In genomic region chr2:35448914-35449670, GRCm38 (mm10) we compare ENCODE assay signal across 23 mouse cellular contexts. TPM values are rescaled to one million over a fixed set of nuclear protein-coding genes. Genes with fewer than 3 reads are reported as not detected.
DNase-seq lines count a peak whose midpoint lies in the region; ATAC-seq and TF ChIP-seq lines count a peak whose summit lies in the region.
"Had no signal": no experiment of that assay in that cellular context is flagged by ENCODE, and none has a peak within 500 bp of the region (broad histone marks: within the 10 kb centered on the region; RNA-seq: fewer than 3 reads in every experiment).

No protein-coding gene starts in this region.

- dilution Hi-C loops in CH12.LX (cut with MboI; ENCODE audit: extremely low pct_ligation_motif_present, extremely low pct_unique_long_range_greater_than_20kb, low sequenced_read_pairs), result no loop called here

- in situ Hi-C loops in CH12.LX (cut with MboI; ENCODE audit: low pct_ligation_motif_present, low pct_unique_long_range_greater_than_20kb, low sequenced_read_pairs), result no loop called here

- H3K27me3 ChIP-seq in heart, adult 2 months (ENCODE audit: control insufficient read depth, insufficient read depth, low read length), result no peaks in the 10 kb centered on the region
- H3K27me3 ChIP-seq in liver, embryonic 11.5 days (replicated peaks; ENCODE audit: control insufficient read depth, insufficient read depth, low read length), result no peaks in the 10 kb centered on the region
- H3K27me3 ChIP-seq in CH12.LX (replicated peaks), result no peaks in the 10 kb centered on the region
- peaks cover 4% of the 10 kb centered on the region; the same call in 1 of the 2 replicates for H3K27me3 ChIP-seq in limb, embryonic 10.5 days (ENCODE audit: low read depth, poor library complexity, severe bottlenecking)
- H3K27me3 ChIP-seq: neural tube, embryonic 13.5 days had no signal

- H3K4me1 ChIP-seq in heart, adult 2 months (ENCODE audit: control insufficient read depth, insufficient read depth, low read length), result peaks cover 50% of the 10 kb centered on the region
- peaks cover 91% of the 10 kb centered on the region for H3K4me1 ChIP-seq in liver, embryonic 11.5 days (replicated peaks; ENCODE audit: control insufficient read depth, insufficient read depth, low read length)
- H3K4me1 ChIP-seq in CH12.LX (ENCODE audit: control insufficient read depth in 1 of 2, insufficient read depth in 2 of 2), result peaks cover 45 to 77% of the 10 kb centered on the region in 2 experiments
- peaks cover 60% of the 10 kb centered on the region for H3K4me1 ChIP-seq in limb, embryonic 10.5 days

- WGBS in heart, adult 2 months, result 70% methylated on average over 9 of the region's 9 CpGs
- 53% methylated on average over 9 of the region's 9 CpGs for WGBS in liver, embryonic 11.5 days
- 82% methylated on average over 9 of the region's 9 CpGs for WGBS in limb, embryonic 10.5 days

- ATAC-seq in liver, embryonic 11.5 days (replicated peaks; ENCODE audit: low FRiP score), result no peak
- ATAC-seq: intestine, postnatal 0 days had no signal

- H3K79me2 ChIP-seq in heart, adult 2 months (replicated peaks; ENCODE audit: control insufficient read depth, insufficient read depth, low read length), result peaks cover 2% of the 10 kb centered on the region; the same call in 1 of the 2 replicates
- peaks cover 58% of the 10 kb centered on the region for H3K79me2 ChIP-seq in CH12.LX (replicated peaks; ENCODE audit: control insufficient read depth, extremely low read depth, insufficient read depth, poor library complexity, severe bottlenecking)

- no peak for TF ChIP-seq CTCF in heart, adult 2 months (IDR thresholded peaks at IDR 0.05)
- no peak for TF ChIP-seq CTCF in CH12.LX (conservative IDR thresholded peaks at IDR 0.05 in 1 of 2, IDR thresholded peaks at IDR 0.05 in 1 of 2; ENCODE audit: low read depth in 2 of 2, low read length in 2 of 2)
- no peak for TF ChIP-seq CTCF in gastrocnemius, adult 2 months (IDR thresholded peaks at IDR 0.05)

- peaks cover 2% of the 10 kb centered on the region for H3K36me3 ChIP-seq in heart, adult 2 months (ENCODE audit: control insufficient read depth, insufficient read depth, low read length)
- H3K36me3 ChIP-seq in liver, embryonic 11.5 days (ENCODE audit: control insufficient read depth, insufficient read depth, low read length), result no peaks in the 10 kb centered on the region
- H3K36me3 ChIP-seq in CH12.LX (replicated peaks in 1 of 2; ENCODE audit: control insufficient read depth in 1 of 2, insufficient read depth in 1 of 2, low read length in 1 of 2), result peaks cover 0 to 16% of the 10 kb centered on the region in 2 experiments
- H3K36me3 ChIP-seq in limb, embryonic 10.5 days, result no peaks in the 10 kb centered on the region
- H3K36me3 ChIP-seq: limb, embryonic 13.5 days; neural tube, embryonic 13.5 days had no signal

- no peak for TF ChIP-seq RAD21 in CH12.LX (IDR thresholded peaks at IDR 0.05; ENCODE audit: low read depth, low read length)

- intact Hi-C loops in heart, adult 2 months (cut with DNase I), result loop anchor here (5.0 kb wide), 1 partner anchor 63 kb away; no protein-coding TSS in a partner anchor
- intact Hi-C loops in heart, postnatal 25 days (cut with DNase I), result no loop called here
- intact Hi-C loops in gastrocnemius, adult 2 months (cut with DNase I), result no loop called here

- no peak for TF ChIP-seq EP300 in heart, adult 2 months (IDR thresholded peaks at IDR 0.05; ENCODE audit: insufficient read depth, low read depth, low read length)
- peak; percentile 28; the same call in 1 of the 2 replicates for TF ChIP-seq EP300 in CH12.LX (IDR thresholded peaks at IDR 0.05; ENCODE audit: low read length)

- no peak for TF ChIP-seq POLR2A in heart, adult 2 months (IDR thresholded peaks at IDR 0.05; ENCODE audit: insufficient read depth, low read depth, low read length)
- 0 out of 2 replicates have a peak, but pooled peaks have one; percentile 16 for TF ChIP-seq POLR2A in CH12.LX (IDR thresholded peaks at IDR 0.05; ENCODE audit: low read depth, low read length)

- no peaks in the 10 kb centered on the region for H3K9me3 ChIP-seq in liver, embryonic 11.5 days (ENCODE audit: control insufficient read depth, low read length)
- no peaks in the 10 kb centered on the region for H3K9me3 ChIP-seq in CH12.LX (replicated peaks; ENCODE audit: low read length)
- H3K9me3 ChIP-seq in limb, embryonic 10.5 days (replicated peaks), result no peaks in the 10 kb centered on the region
- H3K9me3 ChIP-seq: limb, embryonic 13.5 days; neural tube, embryonic 13.5 days had no signal

- H3K27ac ChIP-seq in heart, adult 2 months, result peak overlapping the region; percentile 3
- H3K27ac ChIP-seq in liver, embryonic 11.5 days (ENCODE audit: low read depth, low read length), result no peak overlapping the region
- peak overlapping the region; percentile 93 for H3K27ac ChIP-seq in CH12.LX (ENCODE audit: insufficient read depth, low read depth)
- H3K27ac ChIP-seq in limb, embryonic 10.5 days, result peak overlapping the region; percentile 5; the same call in 1 of the 2 replicates
- H3K27ac ChIP-seq in gastrocnemius, adult 2 months, result no peak overlapping the region
- H3K27ac ChIP-seq: hindbrain, embryonic 14.5 days; neural tube, embryonic 13.5 days had no signal

- H3K9ac ChIP-seq in heart, adult 2 months (ENCODE audit: low read depth, low read length), result no peak overlapping the region
- H3K9ac ChIP-seq in liver, embryonic 11.5 days (ENCODE audit: low read depth, low read length), result no peak overlapping the region
- H3K9ac ChIP-seq in CH12.LX (ENCODE audit: insufficient read depth, low read depth), result peak overlapping the region; percentile 22; the same call in 1 of the 2 replicates
- H3K9ac ChIP-seq: hindbrain, embryonic 14.5 days; limb, embryonic 13.5 days; neural tube, embryonic 13.5 days had no signal

- no peak overlapping the region for H3K4me2 ChIP-seq in liver, embryonic 11.5 days
- H3K4me2 ChIP-seq in CH12.LX (ENCODE audit: insufficient read depth, low read depth, poor library complexity, severe bottlenecking), result peak overlapping the region; percentile 26
- H3K4me2 ChIP-seq: hindbrain, embryonic 14.5 days; limb, embryonic 13.5 days; neural tube, embryonic 13.5 days had no signal

- H3K4me3 ChIP-seq in heart, adult 2 months, result no peak overlapping the region
- no peak overlapping the region for H3K4me3 ChIP-seq in liver, embryonic 11.5 days (ENCODE audit: low read depth, low read length)
- H3K4me3 ChIP-seq in CH12.LX (replicated peaks in 1 of 3; ENCODE audit: low read depth in 2 of 3, low read length in 2 of 3, poor library complexity in 1 of 3), result no peak overlapping the region
- H3K4me3 ChIP-seq in limb, embryonic 10.5 days, result no peak overlapping the region
- H3K4me3 ChIP-seq in gastrocnemius, adult 2 months, result no peak overlapping the region
- H3K4me3 ChIP-seq: limb, embryonic 13.5 days; neural tube, embryonic 13.5 days had no signal

- DNase-seq in heart, adult 2 months, result peak in 1 of 2 experiments; percentile 16
- DNase-seq in heart, postnatal 25 days (ENCODE audit: low spot score), result no peak
- DNase-seq in liver (peak; percentile 2), CH12.LX (ENCODE audit: extremely low read depth) (no peak)
- no peak for DNase-seq in liver, embryonic 11.5 days (ENCODE audit: low spot score)
- DNase-seq in limb, embryonic 10.5 days (ENCODE audit: low spot score), result no peak
- no peak for DNase-seq in gastrocnemius, adult 2 months
- no peak for DNase-seq in urinary bladder, postnatal 4 days (ENCODE audit: low spot score in 2 of 2)
- DNase-seq: adrenal gland, postnatal 10 days; cerebellum, adult 18-20 months; gastrocnemius, postnatal 10 days; layer of hippocampus, adult 9-11 months; right cerebral cortex, postnatal 25 days; thymus, postnatal 36 days had no signal

TF ChIP-seq in CH12.LX, 34 proteins besides CTCF, POLR2A, EP300 and RAD21 (continues in another document):
- TF ChIP-seq JUN (IDR thresholded peaks at IDR 0.05; ENCODE audit: insufficient read depth, low read depth, low read length), result peak; percentile 57
- TF ChIP-seq MXI1 (IDR thresholded peaks at IDR 0.05; ENCODE audit: low read depth, low read length), result peak; percentile 39; the same call in 1 of the 2 replicates
- 0 out of 2 replicates have a peak, but pooled peaks have one; percentile 12 for TF ChIP-seq BHLHE40 (IDR thresholded peaks at IDR 0.05; ENCODE audit: low read depth, low read length)
- peak; percentile 34; the same call in 1 of the 2 replicates for TF ChIP-seq ETS1 (conservative IDR thresholded peaks at IDR 0.05; ENCODE audit: low read depth, low read length)
- no peak for TF ChIP-seq MAZ (IDR thresholded peaks at IDR 0.05; ENCODE audit: low read depth, low read length)
- TF ChIP-seq MYC (IDR thresholded peaks at IDR 0.05; ENCODE audit: low read depth, low read length), result no peak
- no peak for TF ChIP-seq ZMIZ1 (IDR thresholded peaks at IDR 0.05; ENCODE audit: low read depth, low read length)
- TF ChIP-seq MAFK (IDR thresholded peaks at IDR 0.05; ENCODE audit: insufficient replicate concordance, low read length), result no peak
- TF ChIP-seq CHD1 (IDR thresholded peaks at IDR 0.05; ENCODE audit: low read depth, low read length), result no peak
- TF ChIP-seq TCF12 (IDR thresholded peaks at IDR 0.05; ENCODE audit: low read depth, low read length), result no peak
- no peak for TF ChIP-seq USF1 (IDR thresholded peaks at IDR 0.05; ENCODE audit: low read depth, low read length)
- 0 out of 2 replicates have a peak, but pooled peaks have one; percentile 14 for TF ChIP-seq IRF4 (IDR thresholded peaks at IDR 0.05; ENCODE audit: low read depth, low read length)
- TF ChIP-seq MEF2A (IDR thresholded peaks at IDR 0.05; ENCODE audit: borderline replicate concordance, low read depth, low read length), result peak; percentile 56
- TF ChIP-seq CHD2 (IDR thresholded peaks at IDR 0.05; ENCODE audit: low read length), result no peak

RNA-seq across cellular contexts. Expression of gene Ggta1, which starts 13.9 kb away (rescaled TPM):
- 10 to 100 TPM; 15.4 to 15.5 TPM for total RNA-seq in heart, adult 2 months (2021)
- 8.6 and 16.0 TPM in 2 replicates for polyA plus RNA-seq in heart, adult 2 months (2012; rRNA removed)
- 10 to 100 TPM; 20.4 to 23.7 TPM for total RNA-seq in heart, postnatal 25 days (2021)
- polyA plus RNA-seq in liver, embryonic 11.5 days (2014; fragmentation: Nextera tagmentation; extraction: Ambion mirVana), result 18.6 and 19.5 TPM in 2 replicates
- total RNA-seq in CH12.LX (2012; rRNA removed), result 55.8 and 67.2 TPM in 2 replicates
- 46.9 and 52.0 TPM in 2 replicates for total RNA-seq in CH12.LX (2014; rRNA removed)
- polyA plus RNA-seq in CH12.LX (2012; ENCODE audit: insufficient read length, low read depth), result 38.4 and 40.5 TPM in 2 replicates
- polyA plus RNA-seq in limb, embryonic 10.5 days (2016; fragmentation: Nextera tagmentation; extraction: Ambion mirVana), result 6.5 and 6.6 TPM in 2 replicates
- 10 to 100 TPM in 1 of 2 experiments, 1 to 10 TPM in 1; 6.3 to 11.2 TPM for total RNA-seq in gastrocnemius, adult 2 months (2021)

RNA-seq across cellular contexts. Expression of gene 4930402F06Rik, which starts 52.1 kb away (rescaled TPM):
- total RNA-seq in heart, adult 2 months (2021), result not detected
- polyA plus RNA-seq in heart, adult 2 months (2012; rRNA removed), result not detected in 2 replicates
- not detected for total RNA-seq in heart, postnatal 25 days (2021)
- polyA plus RNA-seq in liver, embryonic 11.5 days (2014; fragmentation: Nextera tagmentation; extraction: Ambion mirVana), result not detected in 2 replicates
- total RNA-seq in CH12.LX (2012; rRNA removed) (not detected in 2 replicates), CH12.LX (2014; rRNA removed) (not detected in 2 replicates)
- not detected in 2 replicates for polyA plus RNA-seq in CH12.LX (2012; ENCODE audit: insufficient read length, low read depth)
- polyA plus RNA-seq in limb, embryonic 10.5 days (2016; fragmentation: Nextera tagmentation; extraction: Ambion mirVana), result not detected in 2 replicates
- total RNA-seq in gastrocnemius, adult 2 months (2021), result not detected
- total RNA-seq: adrenal gland, postnatal 10 days; gastrocnemius, postnatal 10 days; left cerebral cortex, adult 8-10 months; monocyte, adult 5-6 weeks had no signal
- polyA plus RNA-seq: embryonic facial prominence, embryonic 11.5 days; heart, embryonic 14.5 days; hindbrain, embryonic 14.5 days; intestine, postnatal 0 days; limb, embryonic 13.5 days; lung, embryonic 16.5 days; neural tube, embryonic 13.5 days had no signal

Comparison
In these comparisons a context has a peak if more than half of its experiments do, and no peak if none do; other contexts are left out.
1. H3K27ac ChIP-seq: peak in heart, adult 2 months (single experiment), CH12.LX (single experiment) and limb, embryonic 10.5 days (single experiment); none in liver, embryonic 11.5 days (single experiment) and gastrocnemius, adult 2 months (single experiment).